Mouse (Mus musculus) midbrain, embryonic 16.5 days (tissue): ENCODE data around the gene Acp1. TPM values are rescaled to one million over a fixed set of nuclear protein-coding genes. Genes with fewer than 3 reads are reported as not detected.

ENCODE experiments used
- ATAC-seq: fragments of 200-750 bp; cut with Nextera tagmentation; 2 replicates; pipeline ENCODE4 v1.8.0; 2017; ENCODE audit warnings: moderate TSS enrichment
- H3K27ac ChIP-seq: fragments of 300-500 bp; sonication (generic); 2 replicates; pipeline ENCODE4 v1.5.1; 2014; ENCODE audit warnings: mild to moderate bottlenecking, low read length, mixed read lengths
- H3K27me3 ChIP-seq: fragments of 300-500 bp; sonication (generic); 2 replicates; pipeline ENCODE4 v1.6.1; 2014; ENCODE audit warnings: low read depth, low read length, mixed read lengths; ENCODE audit not compliant: control insufficient read depth, insufficient read depth
- H3K36me3 ChIP-seq: fragments of 300-500 bp; sonication (generic); 2 replicates; pipeline ENCODE4 v1.6.1; 2014; ENCODE audit warnings: mild to moderate bottlenecking, low read length, moderate library complexity, mixed read lengths; ENCODE audit not compliant: control insufficient read depth, insufficient read depth
- H3K4me1 ChIP-seq: fragments of 300-500 bp; sonication (generic); 2 replicates; pipeline ENCODE4 v1.6.1; 2014; ENCODE audit warnings: mild to moderate bottlenecking, low read length, mixed read lengths; ENCODE audit not compliant: control insufficient read depth, insufficient read depth
- H3K4me2 ChIP-seq: fragments of 300-500 bp; sonication (generic); 2 replicates; pipeline ENCODE4 v1.6.1; 2014; ENCODE audit warnings: mild to moderate bottlenecking, low read length, mixed read lengths
- H3K4me3 ChIP-seq: fragments of 300-500 bp; sonication (generic); 2 replicates; pipeline ENCODE4 v1.5.1; 2014; ENCODE audit warnings: low read depth, mild to moderate bottlenecking, low read length, moderate library complexity, mixed read lengths
- H3K9ac ChIP-seq: fragments of 300-500 bp; sonication (generic); 2 replicates; pipeline ENCODE4 v1.6.1; 2014; ENCODE audit warnings: low read depth, low read length, mixed read lengths
- H3K9me3 ChIP-seq: fragments of 300-500 bp; sonication (generic); replicated peaks from 2 replicates; pipeline ENCODE4 v1.6.1; 2014; ENCODE audit warnings: mild to moderate bottlenecking, low read length, mixed read lengths; ENCODE audit not compliant: control insufficient read depth, poor library complexity, severe bottlenecking
- WGBS: fragments of 180-500 bp; shearing (Covaris S2); extraction: QIAGEN DNeasy Blood & Tissue Kit; methylation state at CpG from one replicate; pipeline ENCODE4 v1.1.7; 2014; 5-methylcytosine and 5-hydroxymethylcytosine counted together
- polyA plus RNA-seq: library from polyadenylated mRNA; unstranded; fragments of >200 nt; fragmentation: Nextera tagmentation; extraction: Ambion mirVana; gene quantifications from 2 replicates; pipeline ENCODE4 v1.2.1, GENCODE M21; 2015

Gene Acp1
- polyA plus RNA-seq, 1 experiment from 2014 or later, result 99.7 TPM

- Histone ChIP-seq H3K4me2 (peak overlapping the region; percentile 99), H3K9me3 (no peaks in the 10 kb centered on the region), H3K36me3 (no peaks in the 10 kb centered on the region), H3K4me3 (peak overlapping the region; percentile 44), H3K27me3 (peaks cover 18% of the 10 kb centered on the region), H3K9ac (peak overlapping the region; percentile 57), H3K4me1 (peaks cover 8% of the 10 kb centered on the region), H3K27ac (no peak overlapping the region)
- 8% methylated on average over 38 of the region's 39 CpGs for WGBS
- ATAC-seq, result peak; percentile 77
Measured at GRCm38 (mm10) chr12:30884622-30885230, 26.7 kb downstream of the Acp1 start.

- under 1% methylated on average over 57 of the region's 58 CpGs for WGBS
- H3K9ac ChIP-seq, result peak within 1 kb of the TSS; percentile 57
- peak within 1 kb of the TSS; percentile 44 for H3K4me3 ChIP-seq
- H3K4me2 ChIP-seq, result peak within 1 kb of the TSS; percentile 99
- no peaks in the 10 kb centered on the region for H3K36me3 ChIP-seq
- H3K27me3 ChIP-seq, result peaks cover 18% of the 10 kb centered on the region
- ATAC-seq, result peak; percentile 70
- H3K4me1 ChIP-seq, result peaks cover 8% of the 10 kb centered on the region
- no peaks in the 10 kb centered on the region for H3K9me3 ChIP-seq
- no peak within 1 kb of the TSS for H3K27ac ChIP-seq
Measured at GRCm38 (mm10) chr12:30883986-30884621, 27.3 kb downstream of the Acp1 start, which contains the start of gene Alkal2. Gene Alkal2 (plus strand): TSS chr12:30884322.

- H3K36me3 ChIP-seq, result no peaks in the 10 kb centered on the region
- H3K27me3 ChIP-seq, result peaks cover 18% of the 10 kb centered on the region
- no peak overlapping the region for H3K27ac ChIP-seq
- 16% methylated on average over 4 of the region's 4 CpGs for WGBS
- peaks cover 8% of the 10 kb centered on the region for H3K4me1 ChIP-seq
- H3K9ac ChIP-seq, result peak overlapping the region; percentile 57
- ATAC-seq, result peak; percentile 29; the same call in 1 of the 2 replicates
- no peaks in the 10 kb centered on the region for H3K9me3 ChIP-seq
- peak overlapping the region; percentile 99 for H3K4me2 ChIP-seq
- peak overlapping the region; percentile 44 for H3K4me3 ChIP-seq
Measured at GRCm38 (mm10) chr12:30883592-30883985, 27.8 kb downstream of the Acp1 start.

- Histone ChIP-seq H3K9me3 (no peaks in the 10 kb centered on the region), H3K4me2 (no peak overlapping the region), H3K4me1 (peaks cover 2% of the 10 kb centered on the region), H3K27me3 (peaks cover 10% of the 10 kb centered on the region), H3K9ac (no peak overlapping the region), H3K36me3 (no peaks in the 10 kb centered on the region), H3K4me3 (no peak overlapping the region), H3K27ac (no peak overlapping the region)
- no peak for ATAC-seq
- 70% methylated on average over 6 of the region's 6 CpGs for WGBS
Measured at GRCm38 (mm10) chr12:30879447-30879846, 31.9 kb downstream of the Acp1 start.

- WGBS, result 84% methylated on average over 4 of the region's 4 CpGs
- Histone ChIP-seq H3K36me3 (no peaks in the 10 kb centered on the region), H3K9me3 (no peaks in the 10 kb centered on the region), H3K4me1 (no peaks in the 10 kb centered on the region), H3K27ac (no peak overlapping the region), H3K9ac (no peak overlapping the region), H3K27me3 (no peaks in the 10 kb centered on the region), H3K4me2 (no peak overlapping the region), H3K4me3 (no peak overlapping the region)
- no peak for ATAC-seq
Measured at GRCm38 (mm10) chr12:30865781-30866180, 45.6 kb downstream of the Acp1 start.

- Histone ChIP-seq H3K36me3 (no peaks in the 10 kb centered on the region), H3K9ac (no peak overlapping the region), H3K4me2 (no peak overlapping the region), H3K9me3 (no peaks in the 10 kb centered on the region), H3K4me1 (no peaks in the 10 kb centered on the region), H3K27me3 (no peaks in the 10 kb centered on the region), H3K4me3 (no peak overlapping the region), H3K27ac (no peak overlapping the region)
- ATAC-seq, result no peak
- WGBS, result 72% methylated on average over 2 of the region's 2 CpGs
Measured at GRCm38 (mm10) chr12:30864347-30864746, 47.0 kb downstream of the Acp1 start.

- Histone ChIP-seq H3K4me2 (no peak overlapping the region), H3K9me3 (no peaks in the 10 kb centered on the region), H3K9ac (no peak overlapping the region), H3K27ac (no peak overlapping the region), H3K36me3 (no peaks in the 10 kb centered on the region), H3K4me3 (no peak overlapping the region), H3K27me3 (0 out of 2 replicates have a peak, but pooled peaks cover 4% of the 10 kb centered on the region), H3K4me1 (no peaks in the 10 kb centered on the region)
- no peak for ATAC-seq
- 85% methylated on average over 5 of the region's 5 CpGs for WGBS
Measured at GRCm38 (mm10) chr12:30856172-30856571, 55.2 kb downstream of the Acp1 start.

GRCm38 (mm10) chr12:30855442-30856159 is 55.8 kb downstream of the Acp1 start:
- Histone ChIP-seq H3K27ac (no peak overlapping the region), H3K27me3 (0 out of 2 replicates have a peak, but pooled peaks cover 4% of the 10 kb centered on the region)
- WGBS, result 79% methylated on average over 6 of the region's 6 CpGs

GRCm38 (mm10) chr12:30851871-30852270 is 59.5 kb downstream of the Acp1 start:
- Histone ChIP-seq H3K4me2 (no peak overlapping the region), H3K9ac (no peak overlapping the region), H3K4me1 (peaks cover 4% of the 10 kb centered on the region; the same call in 1 of the 2 replicates), H3K9me3 (no peaks in the 10 kb centered on the region), H3K36me3 (no peaks in the 10 kb centered on the region), H3K27ac (no peak overlapping the region), H3K27me3 (0 out of 2 replicates have a peak, but pooled peaks cover 4% of the 10 kb centered on the region), H3K4me3 (no peak overlapping the region)
- 71% methylated on average over 6 of the region's 6 CpGs for WGBS
- ATAC-seq, result no peak

More at GRCm38 (mm10) chr12:30855442-30856159, 55.8 kb downstream of the Acp1 start:
- no peaks in the 10 kb centered on the region for H3K9me3 ChIP-seq
- no peak overlapping the region for H3K9ac ChIP-seq
- no peak for ATAC-seq
- no peaks in the 10 kb centered on the region for H3K36me3 ChIP-seq
- no peak overlapping the region for H3K4me2 ChIP-seq
- H3K4me1 ChIP-seq, result peaks cover 4% of the 10 kb centered on the region; the same call in 1 of the 2 replicates
- H3K4me3 ChIP-seq, result no peak overlapping the region
